Mouse (Mus musculus) forebrain, embryonic 16.5 days (tissue): ENCODE measurements around the gene 1700042G07Rik. TPM values are rescaled to one million over a fixed set of nuclear protein-coding genes. Genes with fewer than 3 reads are reported as not detected.
A peak's percentile ranks its signal among the peaks of the same experiment; 100 is the strongest.

Experiments
- ATAC-seq: fragments of 200-750 bp; cut with Nextera tagmentation; 2 replicates; pipeline ENCODE4 v1.8.0; 2017; ENCODE audit warnings: mild to moderate bottlenecking, moderate library complexity
- H3K27ac ChIP-seq: fragments of 300-500 bp; sonication (generic); 2 replicates; pipeline ENCODE4 v1.5.1; 2014; ENCODE audit warnings: low read length, control low read depth
- H3K27me3 ChIP-seq: fragments of 300-500 bp; sonication (generic); replicated peaks from 2 replicates; pipeline ENCODE4 v1.6.1; 2014; ENCODE audit warnings: low read length; ENCODE audit not compliant: control insufficient read depth, insufficient read depth
- H3K36me3 ChIP-seq: fragments of 300-500 bp; sonication (generic); 2 replicates; pipeline ENCODE4 v1.6.1; 2014; ENCODE audit not compliant: control insufficient read depth, insufficient read depth
- H3K4me1 ChIP-seq: fragments of 300-500 bp; sonication (generic); replicated peaks from 2 replicates; pipeline ENCODE4 v1.6.1; 2014; ENCODE audit warnings: low read length; ENCODE audit not compliant: control insufficient read depth, insufficient read depth
- H3K4me2 ChIP-seq: fragments of 300-500 bp; sonication (generic); 2 replicates; pipeline ENCODE4 v1.6.1; 2014; ENCODE audit warnings: mild to moderate bottlenecking, low read length, control low read depth
- H3K4me3 ChIP-seq: fragments of 300-500 bp; sonication (generic); replicated peaks from 2 replicates; pipeline ENCODE4 v1.5.1; 2014; ENCODE audit warnings: mild to moderate bottlenecking, low read length, control low read depth
- H3K9ac ChIP-seq: fragments of 300-500 bp; sonication (generic); replicated peaks from 2 replicates; pipeline ENCODE4 v1.6.1; 2014; ENCODE audit warnings: low read depth, low read length, control low read depth
- H3K9me3 ChIP-seq: fragments of 300-500 bp; sonication (generic); 2 replicates; pipeline ENCODE4 v1.6.1; 2016; ENCODE audit warnings: low read length; ENCODE audit not compliant: control insufficient read depth
- WGBS: fragments of 180-500 bp; shearing (Covaris S2); extraction: QIAGEN DNeasy Blood & Tissue Kit; methylation state at CpG from one replicate; pipeline ENCODE4 v1.1.7; 2014; 5-methylcytosine and 5-hydroxymethylcytosine counted together
- polyA plus RNA-seq: library from polyadenylated mRNA; unstranded; fragments of >200 nt; fragmentation: Nextera tagmentation; extraction: Ambion mirVana; gene quantifications from 2 replicates; pipeline ENCODE4 v1.2.1, GENCODE M21; 2015

The 1700042G07Rik gene
- polyA plus RNA-seq, 1 experiment from 2014 or later: not detected

DNA sequence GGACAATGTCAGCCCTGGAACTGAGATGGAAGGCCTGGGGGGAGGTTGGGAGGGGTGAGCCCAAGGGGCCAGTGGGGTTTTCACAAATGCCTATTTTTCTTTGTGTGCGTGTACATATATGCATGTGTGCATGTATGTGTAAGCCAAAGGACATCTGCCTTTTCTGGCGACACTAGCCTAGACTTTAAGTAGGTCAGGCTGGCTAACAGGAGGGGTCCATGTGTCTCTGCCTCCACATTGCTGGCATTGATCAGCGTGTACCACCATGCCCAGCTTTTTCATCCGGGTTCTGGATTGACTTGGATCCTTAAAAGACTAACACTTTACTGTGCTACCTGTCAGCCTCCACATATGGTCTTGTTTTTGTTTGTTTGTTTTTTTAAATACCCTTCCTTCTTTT, 580 bp downstream of the 1700042G07Rik start:
- Histone ChIP-seq H3K36me3 (no peaks in the 10 kb centered on the region), H3K4me3 (no peak overlapping the region), H3K27ac (no peak overlapping the region), H3K9ac (no peak overlapping the region), H3K4me2 (no peak overlapping the region), H3K4me1 (peaks cover 17% of the 10 kb centered on the region), H3K9me3 (no peaks in the 10 kb centered on the region), H3K27me3 (no peaks in the 10 kb centered on the region)
- no peak for ATAC-seq
- 89% methylated on average over 4 of the region's 4 CpGs for WGBS

DNA sequence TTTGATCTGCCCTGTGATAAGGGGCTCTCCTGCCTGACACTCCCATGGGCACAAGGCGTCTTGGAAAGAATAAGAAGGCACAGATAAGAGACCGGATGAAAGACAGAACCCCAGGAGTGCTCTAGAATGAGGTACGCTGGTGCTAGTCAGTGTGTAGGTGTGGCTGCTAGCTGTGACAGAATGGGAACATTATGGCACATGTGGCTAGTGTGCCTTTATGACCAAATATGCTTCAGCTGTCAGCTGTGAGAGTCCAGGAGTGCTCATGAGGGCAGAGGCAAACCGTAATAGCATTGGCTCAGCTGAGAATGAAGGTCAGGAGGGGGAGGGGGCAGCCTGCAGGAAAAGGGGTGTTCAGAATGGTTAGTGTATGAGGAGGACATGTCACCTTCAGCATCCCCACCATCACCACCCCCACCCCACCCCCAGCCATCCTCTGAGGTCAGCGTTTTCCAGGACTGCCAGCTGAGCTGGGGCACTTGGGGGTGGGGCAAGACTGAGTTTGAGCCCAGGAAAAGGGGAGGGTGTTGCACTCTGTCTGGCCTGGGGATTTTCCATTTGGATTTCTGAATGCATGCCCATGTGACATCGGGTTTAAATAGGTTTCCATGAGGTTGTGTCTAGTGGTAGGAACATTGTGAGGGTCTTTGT, 1.4 kb downstream of the 1700042G07Rik start:
- Histone ChIP-seq H3K9ac (no peak overlapping the region), H3K4me3 (no peak overlapping the region)
- WGBS: 46% methylated on average over 6 of the region's 6 CpGs

DNA sequence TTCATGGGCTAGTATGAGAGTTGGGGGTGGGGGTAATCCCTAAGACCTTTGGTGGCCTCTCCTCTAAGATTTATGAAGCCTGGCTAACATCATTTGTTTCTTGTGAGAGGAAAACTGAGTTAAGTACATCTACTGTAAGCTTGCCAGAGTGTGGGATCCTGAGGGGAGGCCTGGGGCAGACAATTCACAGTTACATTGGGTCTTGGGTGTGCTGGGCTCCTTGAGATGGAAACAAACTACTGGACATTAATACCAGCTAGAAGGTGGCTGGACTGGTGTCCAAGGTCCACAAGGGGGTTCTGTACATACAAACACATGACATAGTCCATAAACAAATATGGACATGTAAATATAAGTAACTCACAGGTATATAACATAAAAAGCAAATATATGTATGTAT, 2.0 kb downstream of the 1700042G07Rik start:
- H3K4me3 ChIP-seq: no peak overlapping the region
- no peak overlapping the region for H3K27ac ChIP-seq
- no peak overlapping the region for H3K4me2 ChIP-seq
- no peaks in the 10 kb centered on the region for H3K9me3 ChIP-seq
- H3K4me1 ChIP-seq: peaks cover 17% of the 10 kb centered on the region
- H3K36me3 ChIP-seq: no peaks in the 10 kb centered on the region
- no peaks in the 10 kb centered on the region for H3K27me3 ChIP-seq
- H3K9ac ChIP-seq: no peak overlapping the region
- ATAC-seq: no peak

More for the DNA sequence above, 1.4 kb downstream of the 1700042G07Rik start:
- no peak for ATAC-seq
- no peaks in the 10 kb centered on the region for H3K9me3 ChIP-seq
- no peak overlapping the region for H3K4me2 ChIP-seq
- peaks cover 17% of the 10 kb centered on the region for H3K4me1 ChIP-seq
- H3K36me3 ChIP-seq: no peaks in the 10 kb centered on the region
- no peak overlapping the region for H3K27ac ChIP-seq
- no peaks in the 10 kb centered on the region for H3K27me3 ChIP-seq

DNA sequence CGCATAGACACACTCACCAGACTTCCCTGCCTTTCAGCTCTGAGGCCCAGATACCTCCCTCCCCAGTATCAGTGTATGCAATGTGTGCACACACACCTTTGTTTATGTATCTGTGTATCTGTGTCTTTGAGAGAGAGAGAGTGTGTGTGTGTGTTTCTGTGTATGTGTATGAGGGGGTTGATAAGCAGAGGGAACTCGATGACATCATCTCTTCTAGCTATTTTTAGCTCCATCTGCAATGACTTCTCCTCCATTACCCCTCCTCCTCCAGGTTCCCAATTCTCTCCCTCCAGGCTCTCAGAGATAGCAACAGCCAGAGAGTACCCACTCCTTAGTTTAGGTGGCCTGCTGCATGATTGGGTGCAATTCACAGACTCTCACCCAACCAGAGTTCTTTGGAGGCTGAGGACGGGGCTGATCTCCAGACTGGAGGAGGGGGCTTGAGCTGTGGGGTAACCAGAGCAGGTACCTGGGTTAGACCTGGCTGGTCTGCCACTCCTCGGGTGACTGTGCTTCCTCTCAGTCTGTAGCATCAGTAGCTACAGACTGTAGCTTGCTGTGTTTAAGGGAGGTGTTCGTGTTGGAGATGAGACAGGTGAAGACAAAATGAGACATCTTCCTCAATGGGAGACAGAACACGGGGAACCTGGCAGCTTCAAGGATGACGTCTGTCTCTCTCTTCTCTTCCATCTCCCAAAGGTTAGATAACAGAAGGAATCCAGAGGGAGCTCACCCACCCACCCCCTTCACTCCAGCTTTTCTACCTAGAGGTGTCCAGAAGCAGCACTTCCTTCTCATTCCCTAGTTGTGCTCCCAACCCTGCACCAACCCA, 2.8 kb downstream of the 1700042G07Rik start:
- ATAC-seq: peak; percentile 57
- H3K4me2 ChIP-seq: peak overlapping the region; percentile 41
- WGBS: 77% methylated on average over 7 of the region's 7 CpGs
- H3K9me3 ChIP-seq: no peaks in the 10 kb centered on the region
- H3K27me3 ChIP-seq: no peaks in the 10 kb centered on the region
- H3K36me3 ChIP-seq: no peaks in the 10 kb centered on the region
- H3K4me3 ChIP-seq: no peak overlapping the region
- H3K27ac ChIP-seq: 0 out of 2 replicates have a peak overlapping the region, but pooled peaks have one; percentile 41
- H3K4me1 ChIP-seq: peaks cover 17% of the 10 kb centered on the region
- no peak overlapping the region for H3K9ac ChIP-seq

DNA sequence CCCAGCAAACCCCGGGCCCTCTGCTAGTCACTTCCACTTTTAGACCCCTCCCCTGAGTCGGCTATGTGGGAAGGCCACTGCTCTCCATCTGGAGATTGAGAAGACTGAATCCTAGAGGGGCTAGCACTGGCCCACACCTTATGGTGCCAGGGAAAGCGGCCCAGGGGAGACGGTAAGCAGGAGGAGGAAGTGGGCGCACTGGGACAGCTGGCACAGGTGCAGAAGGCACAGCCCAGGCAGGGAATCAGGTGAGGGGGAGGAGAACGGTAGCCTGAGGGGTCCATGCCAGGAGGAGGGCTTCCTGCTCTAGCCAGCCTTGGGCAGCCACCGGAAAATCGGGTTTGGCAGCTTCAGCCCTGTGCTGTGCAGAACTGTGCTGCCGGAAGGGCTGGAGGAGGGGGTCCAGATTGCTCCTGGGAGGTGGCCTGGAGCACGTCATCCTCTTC, 3.4 kb downstream of the 1700042G07Rik start:
- no peak overlapping the region for H3K4me3 ChIP-seq
- peak; percentile 89 for ATAC-seq
- WGBS: 18% methylated on average over 10 of the region's 10 CpGs
- peak overlapping the region; percentile 41 for H3K4me2 ChIP-seq
- H3K27ac ChIP-seq: peak overlapping the region; percentile 41; the same call in 1 of the 2 replicates
- no peaks in the 10 kb centered on the region for H3K36me3 ChIP-seq
- H3K9me3 ChIP-seq: no peaks in the 10 kb centered on the region
- H3K27me3 ChIP-seq: no peaks in the 10 kb centered on the region
- H3K4me1 ChIP-seq: peaks cover 17% of the 10 kb centered on the region
- H3K9ac ChIP-seq: peak overlapping the region; percentile 32

DNA sequence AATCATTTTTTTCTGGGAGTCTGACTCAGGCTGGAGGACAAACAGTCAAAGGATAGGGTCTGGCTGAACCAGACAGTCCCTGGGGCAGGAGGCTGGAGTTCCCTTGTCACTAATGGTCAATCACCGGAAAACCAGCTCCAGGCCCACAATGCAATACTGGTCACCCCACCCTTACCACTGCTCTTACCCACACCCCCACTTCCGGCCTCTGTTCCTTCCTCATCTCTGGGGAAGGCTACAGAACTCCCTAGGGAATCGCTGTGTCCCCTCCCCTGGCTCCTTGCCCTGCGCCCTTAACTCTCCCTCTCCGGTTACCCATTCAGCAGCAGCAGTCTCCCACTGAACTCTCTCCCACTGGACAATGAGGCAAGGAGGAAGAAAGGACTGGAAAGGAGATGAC, 4.0 kb downstream of the 1700042G07Rik start:
- no peak overlapping the region for H3K4me3 ChIP-seq
- no peaks in the 10 kb centered on the region for H3K9me3 ChIP-seq
- 0 out of 2 replicates have a peak, but pooled peaks have one; percentile 4 for ATAC-seq
- H3K36me3 ChIP-seq: no peaks in the 10 kb centered on the region
- H3K9ac ChIP-seq: no peak overlapping the region
- H3K27ac ChIP-seq: peak overlapping the region; percentile 29; the same call in 1 of the 2 replicates
- no peaks in the 10 kb centered on the region for H3K27me3 ChIP-seq
- peaks cover 17% of the 10 kb centered on the region for H3K4me1 ChIP-seq
- 30% methylated on average over 5 of the region's 5 CpGs for WGBS
- peak overlapping the region; percentile 41; the same call in 1 of the 2 replicates for H3K4me2 ChIP-seq

DNA sequence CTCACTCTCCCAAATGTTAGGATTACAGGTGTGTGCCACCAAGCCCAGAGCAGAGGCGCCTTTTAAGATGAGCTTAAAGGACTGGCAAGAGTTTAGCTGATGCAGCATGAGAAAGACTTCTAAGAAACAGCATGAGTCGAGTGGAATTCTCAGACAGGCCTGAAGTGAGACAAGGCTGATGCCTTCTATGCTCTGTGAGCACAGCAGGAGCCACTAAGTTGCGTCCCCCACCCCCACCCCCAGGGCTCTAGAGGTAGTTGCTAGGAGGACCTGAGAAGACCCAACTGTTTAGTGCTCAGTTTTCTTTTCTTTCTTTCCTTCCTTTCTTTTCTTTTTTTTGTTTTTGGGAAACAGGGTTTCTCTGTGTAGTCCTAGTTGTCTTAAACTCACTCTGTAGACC, 8.9 kb downstream of the 1700042G07Rik start:
- no peak for ATAC-seq
- no peak overlapping the region for H3K9ac ChIP-seq
- H3K27me3 ChIP-seq: no peaks in the 10 kb centered on the region
- H3K4me3 ChIP-seq: no peak overlapping the region
- no peak overlapping the region for H3K4me2 ChIP-seq
- WGBS: 23% methylated on average over 3 of the region's 3 CpGs
- H3K36me3 ChIP-seq: no peaks in the 10 kb centered on the region
- H3K27ac ChIP-seq: no peak overlapping the region
- H3K4me1 ChIP-seq: peaks cover 3% of the 10 kb centered on the region
- H3K9me3 ChIP-seq: no peaks in the 10 kb centered on the region

DNA sequence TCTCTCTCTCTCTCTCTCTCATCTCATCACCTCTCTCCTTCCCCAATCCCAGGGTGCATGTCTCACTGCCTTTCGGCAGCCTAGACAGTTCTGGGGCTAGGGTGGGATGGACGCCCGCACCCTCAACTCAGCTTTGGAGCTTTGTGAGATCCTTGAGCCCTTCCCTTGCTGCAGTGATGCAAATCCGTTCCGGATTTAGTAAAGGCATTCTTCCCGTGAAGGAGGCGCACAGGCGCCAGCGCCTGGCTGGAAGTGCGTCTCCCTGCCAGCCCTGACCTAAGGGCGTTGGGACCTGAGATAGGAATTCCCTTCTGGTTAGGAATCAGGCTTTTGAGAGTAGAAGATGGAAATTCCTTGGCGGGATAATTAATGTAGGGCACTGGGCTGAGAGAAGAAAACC, 9.6 kb downstream of the 1700042G07Rik start:
- Histone ChIP-seq H3K27me3 (no peaks in the 10 kb centered on the region), H3K4me1 (no peaks in the 10 kb centered on the region), H3K9me3 (no peaks in the 10 kb centered on the region), H3K4me3 (no peak overlapping the region), H3K9ac (no peak overlapping the region), H3K4me2 (peak overlapping the region; percentile 25), H3K36me3 (no peaks in the 10 kb centered on the region), H3K27ac (no peak overlapping the region)
- WGBS: 3% methylated on average over 12 of the region's 12 CpGs
- ATAC-seq: no peak

DNA sequence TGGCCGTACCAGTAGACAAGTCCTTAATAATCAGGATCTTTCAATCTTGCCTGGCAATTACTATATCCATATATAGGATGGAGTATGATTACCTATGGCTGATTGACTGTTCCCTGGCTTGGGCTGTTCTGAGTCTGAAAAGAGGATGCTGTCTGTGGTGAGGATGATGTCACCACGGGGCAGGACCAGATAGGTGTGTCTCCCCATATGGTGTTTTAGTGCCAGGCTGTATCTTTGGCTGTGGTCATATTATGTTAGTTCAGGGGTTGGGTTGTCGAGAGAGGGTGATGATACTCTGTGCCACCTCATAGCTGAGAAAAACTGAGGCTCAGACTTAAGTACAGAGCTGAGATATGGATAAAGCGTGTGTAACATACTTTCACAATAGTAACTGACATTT, 11.9 kb downstream of the 1700042G07Rik start:
- Histone ChIP-seq H3K27ac (no peak overlapping the region), H3K4me3 (no peak overlapping the region), H3K9ac (no peak overlapping the region), H3K4me2 (no peak overlapping the region), H3K9me3 (no peaks in the 10 kb centered on the region), H3K36me3 (no peaks in the 10 kb centered on the region), H3K4me1 (no peaks in the 10 kb centered on the region), H3K27me3 (no peaks in the 10 kb centered on the region)
- 90% methylated on average over 4 of the region's 4 CpGs for WGBS
- no peak for ATAC-seq
